Mouse (Mus musculus): ENCODE measurements at regions not wholly inside any gene's neighbourhood (a gene's known extent, or its start where the extent isn't known, plus 50 kb on each side); places are given as distances from the start of the nearest gene placed in this dataset.

DNA sequence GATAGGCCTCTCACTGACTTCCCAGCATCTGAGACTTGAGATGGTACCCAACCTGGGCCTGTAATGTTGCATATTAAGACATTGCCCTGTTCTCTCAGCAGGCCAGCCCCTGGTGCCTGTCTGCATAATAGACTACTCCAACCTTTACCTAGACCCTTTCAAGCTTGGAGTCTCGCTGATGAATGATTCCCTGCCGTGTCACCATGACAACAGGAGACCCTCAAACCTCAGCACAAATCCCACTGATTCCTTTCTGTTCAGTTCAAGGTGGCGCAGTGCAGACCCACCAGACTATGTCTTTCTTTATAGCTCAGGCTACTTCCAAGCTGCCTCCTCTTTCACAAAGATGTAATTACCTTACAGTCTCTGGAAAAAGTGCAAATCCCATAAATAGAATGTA is 172.0 kb downstream of the Dcdc2c start:
- no peak for DNase-seq

DNA sequence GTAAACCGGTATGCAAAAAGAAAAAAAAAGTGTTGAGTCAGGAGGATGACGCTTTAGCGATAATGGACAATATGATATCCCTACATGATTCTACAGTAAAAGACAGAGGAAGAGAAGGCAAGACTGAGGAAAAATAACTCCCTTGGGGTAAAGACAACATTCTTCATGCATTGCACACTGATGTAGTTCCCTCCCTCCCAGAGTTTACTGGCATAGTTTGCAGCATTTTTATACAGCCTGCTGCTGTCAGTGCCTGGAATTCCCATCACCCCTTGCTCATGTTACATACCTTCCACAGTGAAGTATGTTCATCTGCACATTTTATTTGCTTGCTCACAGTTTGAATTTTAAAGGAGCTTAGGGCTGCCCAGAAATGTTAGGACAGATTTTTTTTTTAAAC is 174.2 kb downstream of the Dcdc2c start:
- DNase-seq, result no peak

- DNase-seq, result no peak
Measured at GRCm38 (mm10) chr12:28377373-28377772, 174.8 kb downstream of the Dcdc2c start.

- DNase-seq, result no peak
Measured at GRCm38 (mm10) chr12:28376770-28377169, 175.4 kb downstream of the Dcdc2c start.

- no peak for DNase-seq
Measured at GRCm38 (mm10) chr12:28365304-28365703, 186.9 kb downstream of the Dcdc2c start.

DNA sequence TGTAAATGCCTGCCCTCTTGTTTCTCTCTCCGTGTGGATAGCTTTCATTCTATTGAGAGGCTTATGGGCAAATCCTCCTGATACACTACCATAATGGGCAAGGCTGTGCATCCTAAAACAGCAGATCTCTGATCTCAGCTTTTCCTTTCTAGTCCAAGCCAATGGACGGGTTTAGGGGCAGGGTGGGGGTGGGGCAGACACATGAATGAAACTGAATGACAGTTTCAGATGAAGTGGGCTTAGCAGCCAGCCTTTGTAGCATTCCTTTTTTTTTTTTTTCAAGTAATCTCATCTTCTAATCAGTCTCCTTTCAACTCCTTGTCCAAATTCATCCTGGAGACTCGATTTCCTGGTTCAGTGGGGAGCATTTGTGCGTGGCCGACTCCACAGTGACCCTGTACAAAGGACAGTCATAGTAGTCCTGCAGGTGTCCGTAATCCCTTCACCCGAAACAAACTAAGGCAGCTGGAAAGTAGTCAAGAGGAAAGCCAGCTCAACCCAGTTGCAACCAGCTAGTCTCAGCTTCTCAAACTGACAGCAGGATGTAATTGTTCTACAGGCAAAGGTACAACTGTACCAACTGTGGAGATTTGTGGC is 193.4 kb downstream of the Dcdc2c start:
- DNase-seq, result no peak

DNA sequence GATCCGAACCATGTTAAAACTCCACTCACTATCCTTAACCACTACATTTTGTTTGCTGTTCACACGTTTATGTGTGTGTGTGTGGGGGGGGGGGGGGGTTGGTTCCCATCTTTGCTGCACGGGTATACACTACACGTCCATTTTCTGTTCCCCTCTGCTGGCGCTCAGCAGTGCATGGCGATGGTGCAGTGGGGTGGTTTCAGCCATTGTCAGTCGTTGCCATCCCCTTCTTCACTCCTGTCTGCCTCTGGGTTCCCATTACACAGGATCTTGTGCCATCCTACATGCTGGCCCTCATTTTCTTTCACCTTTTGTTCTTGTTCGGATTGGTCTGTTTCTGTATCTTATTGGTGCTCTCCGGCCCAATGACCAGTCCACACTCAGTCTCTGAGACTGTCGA is 194.4 kb downstream of the Dcdc2c start:
- DNase-seq, result no peak

GRCm38 (mm10) chr12:28353140-28353539 is 199.1 kb downstream of the Dcdc2c start:
- DNase-seq, result no peak

DNA sequence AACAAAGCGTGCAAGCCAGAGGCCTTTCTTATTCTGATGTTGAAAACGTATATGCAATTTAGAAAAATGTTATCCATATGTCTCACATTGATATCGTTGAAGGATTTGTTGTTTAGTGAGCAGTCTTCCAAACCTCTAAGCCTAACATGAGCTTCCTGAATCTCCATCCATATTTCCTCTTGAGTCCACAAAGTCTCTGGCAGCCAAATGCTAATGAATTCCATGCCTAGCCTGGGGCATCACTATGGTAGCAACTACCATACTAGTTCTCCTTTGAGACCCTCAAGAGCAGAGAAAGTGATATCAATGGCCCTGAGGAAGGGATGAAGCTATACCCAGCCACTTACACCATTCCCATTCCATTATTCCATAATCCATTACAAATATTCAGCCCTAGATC is 199.6 kb downstream of the Dcdc2c start:
- DNase-seq, result no peak

DNA sequence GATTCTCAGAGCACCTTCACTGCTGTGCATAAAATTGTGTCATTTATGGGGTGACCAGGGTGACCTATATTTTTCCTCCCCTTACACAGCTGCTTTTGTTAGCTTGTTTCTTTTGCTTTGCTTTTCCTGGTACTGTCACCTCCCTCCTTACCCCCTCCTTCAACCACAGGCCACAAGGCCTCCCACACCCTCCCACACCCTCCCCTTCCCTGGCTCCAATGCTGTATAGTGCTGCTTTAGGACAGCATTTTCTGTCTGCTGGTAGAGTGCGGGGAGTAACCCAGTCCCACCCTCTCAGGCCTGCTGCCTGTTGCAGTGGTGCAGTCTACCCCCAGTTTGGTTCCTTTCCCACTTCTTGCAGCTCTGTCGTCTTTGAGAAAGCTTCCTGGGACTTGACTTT is 209.5 kb downstream of the Dcdc2c start:
- no peak for DNase-seq

DNA sequence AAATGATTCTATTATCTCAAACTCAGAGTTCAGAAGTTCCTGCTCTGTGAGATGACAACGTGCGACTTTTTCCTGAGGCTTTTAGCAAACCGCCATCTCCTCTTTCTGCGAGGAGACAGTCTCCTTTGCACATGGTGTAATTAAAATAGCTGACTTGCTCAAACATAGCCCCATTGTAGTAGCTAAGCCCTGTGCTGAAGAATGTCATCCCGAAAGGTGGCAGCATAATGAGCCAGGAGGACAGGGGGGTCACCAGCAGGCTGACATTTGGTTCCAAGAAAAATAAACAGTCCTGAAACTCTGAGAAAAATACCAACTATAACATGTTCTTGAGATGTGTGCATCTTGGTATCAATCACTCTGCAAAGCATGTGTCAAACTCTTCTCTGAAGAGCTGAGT is 219.6 kb downstream of the Dcdc2c start:
- DNase-seq, result no peak

DNA sequence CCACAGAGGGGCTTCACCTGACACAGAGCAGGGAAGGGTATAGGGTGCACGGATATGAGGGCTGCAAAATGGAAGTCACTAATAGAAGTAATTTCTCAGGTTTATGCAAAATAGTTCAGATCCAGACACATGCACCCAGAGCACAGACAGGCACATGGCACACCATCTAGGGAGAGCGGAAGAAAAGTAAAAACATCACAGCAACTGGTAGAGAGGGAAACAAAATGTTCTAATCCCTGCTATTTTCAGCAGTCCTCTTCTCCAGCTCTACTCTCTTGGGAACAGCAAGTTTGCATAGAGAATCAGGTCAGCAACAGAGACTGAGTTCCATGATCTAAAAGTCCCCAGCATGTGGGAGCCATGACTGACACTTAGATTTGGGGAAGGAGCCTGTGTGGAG is 220.4 kb downstream of the Dcdc2c start:
- no peak for DNase-seq

DNA sequence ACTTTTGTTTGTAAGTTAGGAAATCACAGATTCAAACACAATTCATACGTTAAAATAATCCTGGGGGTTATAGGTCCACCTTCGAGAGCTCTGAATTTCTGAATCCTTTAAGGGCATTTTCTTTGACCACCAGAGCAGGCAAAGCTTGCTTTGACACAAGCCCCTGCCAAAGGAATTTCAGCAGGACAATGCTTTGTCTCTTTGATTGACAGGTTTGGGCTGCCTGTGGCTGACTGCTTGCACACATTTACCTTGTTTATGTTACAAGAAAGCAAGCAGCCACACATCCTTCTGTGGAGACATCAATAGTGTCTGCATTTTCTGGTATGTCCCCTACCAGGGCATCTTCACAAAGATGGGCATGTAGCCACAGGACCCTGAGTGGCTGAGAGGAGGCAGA is 228.5 kb downstream of the Dcdc2c start:
- no peak for DNase-seq

DNA sequence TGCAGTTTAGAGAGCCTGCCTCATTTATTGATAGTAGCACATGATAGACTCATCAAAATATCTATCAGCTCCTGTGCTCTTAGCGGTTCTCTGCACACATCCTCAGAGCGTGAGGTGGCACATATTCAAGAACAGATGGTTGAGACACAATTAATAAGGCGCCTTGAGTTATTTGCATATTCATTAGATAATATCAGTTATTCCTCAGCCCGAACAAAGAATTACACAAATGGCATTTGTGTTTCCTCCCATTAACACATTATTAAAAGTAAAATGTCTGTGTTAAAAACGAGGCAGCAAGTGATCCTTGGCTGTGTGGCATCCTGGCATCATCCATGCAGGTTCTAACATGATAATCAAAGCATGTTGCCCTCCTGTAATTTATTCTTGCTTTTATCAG is 243.0 kb downstream of the Dcdc2c start:
- no peak for DNase-seq

GRCm38 (mm10) chr12:28302038-28302581 is 250.1 kb downstream of the Dcdc2c start:
- no peak for DNase-seq

GRCm38 (mm10) chr12:28288376-28288896 is 263.8 kb downstream of the Dcdc2c start:
- no peak for DNase-seq

DNA sequence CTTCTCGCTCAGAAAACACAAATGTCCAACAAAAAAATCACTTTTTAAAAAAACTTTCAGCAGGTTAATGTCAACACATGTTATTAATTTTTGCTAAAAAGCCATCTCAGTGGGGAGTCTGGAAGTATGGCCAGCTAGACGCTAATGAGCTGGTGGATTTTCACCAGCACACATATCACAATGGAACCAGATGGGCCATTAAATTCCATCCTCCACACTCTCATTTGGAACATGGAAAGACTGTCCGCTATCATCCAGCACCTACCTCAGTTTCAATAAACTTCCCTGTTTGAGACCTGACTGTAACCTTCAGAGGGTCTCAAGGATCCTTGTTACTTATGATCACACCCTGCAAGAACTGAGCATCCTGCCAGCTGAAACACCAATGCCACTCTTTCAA is 296.7 kb downstream of the Dcdc2c start:
- no peak for DNase-seq

GRCm38 (mm10) chr12:28250526-28250925 is 301.7 kb downstream of the Dcdc2c start:
- DNase-seq, result no peak

DNA sequence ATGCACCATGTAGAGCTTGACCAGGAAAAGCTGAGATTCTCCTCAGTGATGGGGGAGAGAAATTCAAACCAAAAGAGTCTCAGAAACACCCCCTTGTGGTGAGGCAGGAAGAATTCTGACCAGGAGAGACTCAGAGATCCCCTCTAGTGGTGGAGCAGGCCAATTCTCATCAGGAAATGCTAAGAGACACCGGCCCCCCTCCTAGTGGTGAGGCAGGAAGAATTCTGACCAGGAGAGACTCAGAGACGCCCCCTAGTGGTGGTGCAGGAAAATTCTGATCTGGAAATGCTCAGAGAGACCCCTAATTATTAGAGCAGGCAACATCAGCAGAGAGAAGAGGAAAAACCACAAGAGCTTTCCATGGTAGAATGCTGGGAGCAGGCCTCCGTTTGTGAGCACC is 303.4 kb downstream of the Dcdc2c start:
- peak; percentile 6 for DNase-seq

DNA sequence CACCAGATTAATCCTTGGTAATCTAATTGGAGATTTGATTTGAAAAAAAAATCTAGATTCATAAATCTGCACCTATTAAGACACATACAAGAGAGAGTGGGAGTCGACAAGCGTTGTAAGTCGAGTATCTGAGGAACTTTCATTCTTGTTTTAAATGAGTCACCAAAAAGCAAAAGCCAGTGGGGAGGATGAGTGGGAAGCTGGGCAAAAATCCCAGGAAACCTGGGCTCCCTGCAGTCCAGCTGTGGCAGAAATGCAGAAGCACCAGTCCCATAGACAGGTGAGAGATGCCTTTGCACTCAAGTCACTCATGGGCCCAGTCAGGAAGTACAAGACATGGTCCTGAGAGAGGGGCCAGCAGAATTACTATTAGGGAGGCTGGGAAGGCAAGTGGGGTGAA is 303.9 kb downstream of the Dcdc2c start:
- DNase-seq, result no peak

GRCm38 (mm10) chr12:28238016-28238415 is 314.2 kb downstream of the Dcdc2c start:
- no peak for DNase-seq

- no peak for DNase-seq
Measured at GRCm38 (mm10) chr12:28237041-28237440, 315.2 kb downstream of the Dcdc2c start.

- DNase-seq, result no peak
Measured at GRCm38 (mm10) chr12:28202847-28203246, 349.4 kb downstream of the Dcdc2c start.

DNA sequence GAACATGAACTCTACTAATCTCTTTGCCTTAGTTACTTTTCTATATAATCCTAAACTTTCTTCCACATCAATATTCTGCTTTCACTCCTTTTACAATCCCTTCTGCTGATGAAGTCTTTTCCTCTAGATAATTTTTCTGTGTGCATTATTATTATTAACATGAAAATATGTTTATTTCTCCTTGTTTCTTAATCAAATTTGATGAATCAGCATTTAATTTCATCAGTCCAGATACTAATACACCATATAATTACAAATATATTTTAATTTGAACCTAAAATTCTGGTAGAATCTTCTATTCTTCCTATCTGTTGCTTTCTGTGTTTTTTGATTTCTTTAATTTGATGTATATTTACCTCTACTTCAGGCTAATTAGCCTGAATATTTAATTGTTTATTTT is 365.5 kb downstream of the Dcdc2c start:
- no peak for DNase-seq

- no peak for DNase-seq
Measured at GRCm38 (mm10) chr12:28181265-28181664, 370.9 kb downstream of the Dcdc2c start.
